Mouse (Mus musculus) adrenal gland, postnatal 36 days (tissue): ENCODE measurements at regions not wholly inside any gene's neighbourhood (a gene's known extent, or its start where the extent isn't known, plus 50 kb on each side); places are given as distances from the start of the nearest gene placed in this dataset. TPM values are rescaled to one million over a fixed set of nuclear protein-coding genes. Genes with fewer than 3 reads are reported as not detected.

ENCODE experiments used
- DNase-seq, 2 experiments: peaks; one replicate each; pipeline ENCODE4 v3.0.0; 2021; ENCODE audit warnings: mixed read lengths in 1 of 2
- microRNA-seq: library from miRNA; unstranded; fragments of <30 nt; microRNA quantifications from one replicate; pipeline ENCODE4 v1.2.0, GENCODE M21; 2021

DNA sequence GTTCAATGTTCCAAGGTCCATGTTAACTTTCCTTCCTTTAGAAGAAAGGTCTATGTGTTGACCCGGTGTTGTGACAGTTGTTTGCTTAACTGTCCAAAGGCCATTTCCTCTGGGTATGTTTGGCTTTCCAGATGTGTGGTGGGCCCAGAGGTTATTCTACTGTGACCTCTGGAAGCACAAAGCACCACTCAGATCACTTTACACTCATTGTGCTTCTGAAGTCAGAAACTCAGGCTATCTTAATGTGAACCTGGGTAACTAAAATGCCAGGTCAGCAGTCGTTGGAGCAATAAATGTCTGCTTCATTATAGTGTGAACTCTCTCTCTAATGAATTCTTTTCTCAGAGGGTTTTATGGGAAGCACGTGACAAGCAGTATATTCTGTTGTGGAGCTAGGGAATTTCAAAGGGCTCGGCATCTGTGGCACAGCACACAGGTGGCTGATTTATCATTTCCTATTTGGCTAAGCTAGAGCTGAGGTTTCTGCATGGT, 68.5 kb upstream of the Klf12 start:
- no peak for DNase-seq

DNA sequence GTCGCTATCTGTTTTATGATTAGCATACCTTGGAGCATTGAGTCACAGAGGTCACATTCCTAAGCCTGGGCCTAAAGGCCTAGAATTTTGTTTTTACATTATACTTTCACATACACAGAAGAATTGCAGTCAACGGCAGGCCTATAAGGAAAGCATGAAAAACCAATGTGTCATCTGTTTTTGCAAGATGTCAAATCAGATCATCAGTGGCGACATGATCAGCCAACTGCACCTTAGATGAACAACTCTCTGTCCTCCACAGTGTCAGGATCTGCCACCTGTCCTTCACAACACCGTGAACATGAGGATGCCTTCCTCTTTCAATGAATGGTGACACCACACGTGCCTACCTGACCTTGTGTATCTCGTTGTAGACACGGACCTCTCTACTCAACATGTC, 66.5 kb upstream of the Klf12 start:
- no peak for DNase-seq

DNA sequence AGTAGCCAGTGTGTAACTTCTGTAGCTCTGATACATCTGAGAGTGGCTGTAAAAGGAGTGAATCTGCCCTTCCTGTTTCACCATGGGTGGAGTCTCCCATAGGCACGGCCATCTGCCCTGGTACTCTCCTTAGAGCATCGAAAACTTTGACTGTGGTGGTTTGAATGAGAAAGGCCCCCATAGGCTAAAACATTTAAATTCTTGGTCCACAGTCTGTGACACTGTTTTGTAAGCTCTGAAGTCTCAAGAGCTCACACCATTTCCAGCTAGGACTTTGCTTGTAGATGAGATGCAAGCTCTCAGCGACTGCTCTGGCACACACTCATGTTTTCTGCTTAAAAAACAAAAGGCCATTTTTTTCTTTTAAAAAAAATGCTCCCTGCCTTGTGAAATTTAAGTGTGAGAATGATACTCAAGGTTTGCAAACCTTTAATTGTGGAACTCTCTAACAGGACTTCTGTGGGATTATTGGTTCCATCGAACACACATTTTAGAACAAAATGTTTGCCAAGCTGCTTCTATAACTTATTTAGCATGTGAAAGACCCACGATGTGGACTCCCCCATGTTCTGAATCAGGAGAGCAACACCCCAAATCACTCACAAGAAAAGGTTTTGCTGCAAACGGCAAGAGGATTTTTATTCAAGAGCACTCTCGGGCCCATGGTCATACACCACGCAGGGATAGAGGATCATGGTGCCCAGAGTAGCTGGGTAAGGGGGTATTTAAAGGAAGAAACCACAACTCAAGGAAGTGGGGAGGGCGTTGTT, 65.7 kb upstream of the Klf12 start:
- DNase-seq = no peak

DNA sequence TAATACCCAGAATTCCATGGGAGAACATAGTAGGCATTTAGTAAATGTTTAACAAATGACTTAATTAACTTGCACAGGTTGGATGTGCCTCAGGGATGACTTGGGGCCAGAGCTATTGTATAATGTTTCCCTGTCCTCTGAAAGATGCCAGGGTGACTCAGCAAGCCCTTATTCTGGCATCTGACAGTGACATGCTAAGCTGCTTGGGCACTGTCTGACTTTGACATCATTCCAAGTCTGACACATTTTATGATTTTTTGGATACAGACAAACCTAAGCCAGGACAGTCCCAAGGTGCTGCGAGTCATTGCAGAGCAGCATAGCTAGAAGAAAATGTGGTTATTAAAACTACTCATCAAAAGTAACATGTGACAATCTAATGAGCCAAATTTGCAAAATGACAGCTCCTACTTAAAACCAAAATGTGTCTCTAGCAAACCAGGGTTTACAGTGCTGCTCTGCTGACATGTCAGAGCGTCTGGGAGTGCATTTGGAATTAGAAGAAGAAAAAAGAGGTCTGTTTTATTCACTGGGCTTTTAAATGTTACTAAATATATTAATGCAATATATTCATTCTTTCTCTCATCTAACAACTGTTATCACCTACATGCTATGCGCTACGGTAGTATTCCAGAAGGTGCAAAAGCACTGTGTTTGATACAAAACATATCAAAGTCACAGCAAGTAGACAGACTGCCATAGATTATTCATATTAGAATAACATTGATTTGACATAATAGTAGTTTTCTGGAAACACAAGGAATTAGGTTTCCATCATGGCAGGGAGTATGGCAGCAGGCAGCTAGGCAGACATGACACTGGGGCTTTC, 64.1 kb upstream of the Klf12 start:
- DNase-seq = peak; percentile 44 to 46

DNA sequence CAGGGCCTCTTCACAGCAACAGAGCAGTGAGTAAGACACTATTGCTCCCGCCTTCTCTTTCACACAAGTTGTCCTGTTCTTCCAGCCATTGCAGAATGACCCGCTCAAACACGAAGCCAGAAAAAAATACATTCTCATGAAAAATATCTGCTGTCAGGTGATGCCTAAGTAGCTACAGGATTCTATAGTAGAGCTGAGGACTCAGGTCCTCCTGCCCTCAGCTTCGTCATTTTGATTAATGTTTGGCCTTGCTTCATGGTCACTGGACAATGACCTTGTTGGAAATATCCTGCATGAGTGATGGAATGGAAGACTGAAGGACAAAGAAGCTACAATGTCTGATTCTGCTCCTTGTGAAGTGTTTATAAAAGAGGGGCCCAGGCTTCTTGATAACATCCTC, 52.4 kb upstream of the Klf12 start:
- DNase-seq = peak; percentile 26 to 28

Small RNA genes in the stretch of these regions (microRNA-seq; reads per million reads assigned to microRNA genes)
- not detected for gene Gm22401
